In the genomic region with DNA sequence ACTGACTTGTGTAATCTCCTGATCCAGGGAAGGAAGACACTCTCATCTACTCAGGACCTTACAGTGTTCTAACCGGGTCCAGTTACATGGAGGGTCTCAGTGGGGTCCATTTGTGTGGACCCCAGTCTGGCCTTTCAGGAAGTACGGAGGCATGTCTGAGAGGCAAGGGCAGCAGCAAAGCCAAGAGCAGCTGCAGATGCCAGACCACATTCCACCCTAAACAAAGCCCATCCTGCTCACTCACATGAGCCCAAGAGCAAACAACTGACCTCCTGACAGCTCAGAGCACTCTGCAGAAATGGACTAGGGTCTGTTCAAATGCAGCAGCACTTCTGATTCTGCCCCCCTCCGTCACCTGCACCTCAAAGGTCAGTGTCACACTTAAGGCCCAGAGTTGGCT, we compare ENCODE assay signal across 15 mouse cellular contexts. TPM values are rescaled to one million over a fixed set of nuclear protein-coding genes. Genes with fewer than 3 reads are reported as not detected.
DNase-seq lines count a peak whose midpoint lies in the region; ATAC-seq lines count a peak whose summit lies in the region.
"Had no signal": no experiment of that assay in that cellular context is flagged by ENCODE, and none has a peak within 500 bp of the region (broad histone marks: within the 10 kb centered on the region; RNA-seq: fewer than 3 reads in every experiment).

No protein-coding gene starts in this region.

- H3K9ac ChIP-seq in heart, embryonic 12.5 days, result peak overlapping the region; percentile 27; the same call in 1 of the 2 replicates
- no peak overlapping the region for H3K9ac ChIP-seq in embryonic facial prominence, embryonic 13.5 days
- H3K9ac ChIP-seq in hindbrain, embryonic 12.5 days, result 0 out of 2 replicates have a peak overlapping the region, but pooled peaks have one; percentile 94
- peak overlapping the region; percentile 51; the same call in 1 of the 2 replicates for H3K9ac ChIP-seq in midbrain, embryonic 16.5 days (ENCODE audit: low read depth, low read length)
- H3K9ac ChIP-seq: kidney, embryonic 15.5 days had no signal

- DNase-seq in heart, adult 9 months (ENCODE audit: low spot score in 2 of 2), result no peak
- no peak for DNase-seq in adrenal gland, postnatal 36 days
- DNase-seq in cerebellum, adult 8-10 months, result no peak
- DNase-seq in ovary, adult 18-20 months (ENCODE audit: low spot score), result no peak
- DNase-seq: adrenal gland, adult 8-10 months; cerebellum, adult 9-10 months; gastrocnemius, postnatal 25 days; lung, adult 18-20 months had no signal

- no peaks in the 10 kb centered on the region for H3K9me3 ChIP-seq in heart, embryonic 12.5 days (replicated peaks)
- H3K9me3 ChIP-seq in embryonic facial prominence, embryonic 13.5 days, result no peaks in the 10 kb centered on the region
- no peaks in the 10 kb centered on the region for H3K9me3 ChIP-seq in hindbrain, embryonic 12.5 days (replicated peaks)
- H3K9me3 ChIP-seq in midbrain, embryonic 16.5 days (replicated peaks; ENCODE audit: control insufficient read depth, low read length, poor library complexity, severe bottlenecking), result no peaks in the 10 kb centered on the region
- H3K9me3 ChIP-seq: kidney, embryonic 15.5 days had no signal

- no peaks in the 10 kb centered on the region for H3K36me3 ChIP-seq in heart, embryonic 12.5 days
- no peaks in the 10 kb centered on the region for H3K36me3 ChIP-seq in embryonic facial prominence, embryonic 13.5 days
- no peaks in the 10 kb centered on the region for H3K36me3 ChIP-seq in hindbrain, embryonic 12.5 days
- H3K36me3 ChIP-seq in midbrain, embryonic 16.5 days (ENCODE audit: control insufficient read depth, insufficient read depth, low read length), result no peaks in the 10 kb centered on the region
- H3K36me3 ChIP-seq: kidney, embryonic 15.5 days had no signal

- peaks cover 35% of the 10 kb centered on the region for H3K4me1 ChIP-seq in heart, embryonic 12.5 days (replicated peaks)
- H3K4me1 ChIP-seq in embryonic facial prominence, embryonic 13.5 days, result peaks cover 42% of the 10 kb centered on the region
- H3K4me1 ChIP-seq in hindbrain, embryonic 12.5 days, result peaks cover 45% of the 10 kb centered on the region
- peaks cover 40% of the 10 kb centered on the region for H3K4me1 ChIP-seq in midbrain, embryonic 16.5 days (ENCODE audit: control insufficient read depth, insufficient read depth, low read length)

- WGBS in heart, embryonic 12.5 days, result 68% methylated on average over 3 of the region's 3 CpGs
- WGBS in embryonic facial prominence, embryonic 13.5 days, result 65% methylated on average over 3 of the region's 3 CpGs
- 49% methylated on average over 3 of the region's 3 CpGs for WGBS in hindbrain, embryonic 12.5 days
- 42% methylated on average over 3 of the region's 3 CpGs for WGBS in midbrain, embryonic 16.5 days

- no peaks in the 10 kb centered on the region for H3K27me3 ChIP-seq in heart, embryonic 12.5 days (replicated peaks)
- H3K27me3 ChIP-seq in embryonic facial prominence, embryonic 13.5 days, result no peaks in the 10 kb centered on the region
- H3K27me3 ChIP-seq in hindbrain, embryonic 12.5 days, result no peaks in the 10 kb centered on the region
- no peaks in the 10 kb centered on the region for H3K27me3 ChIP-seq in midbrain, embryonic 16.5 days (ENCODE audit: control insufficient read depth, insufficient read depth, low read depth, low read length)
- H3K27me3 ChIP-seq: kidney, embryonic 15.5 days had no signal

- H3K27ac ChIP-seq in heart, embryonic 12.5 days (ENCODE audit: poor library complexity, severe bottlenecking), result 0 out of 2 replicates have a peak overlapping the region, but pooled peaks have one; percentile 29
- 0 out of 2 replicates have a peak overlapping the region, but pooled peaks have one; percentile 76 for H3K27ac ChIP-seq in embryonic facial prominence, embryonic 13.5 days
- no peak overlapping the region for H3K27ac ChIP-seq in hindbrain, embryonic 12.5 days
- peak overlapping the region; percentile 43; the same call in 1 of the 2 replicates for H3K27ac ChIP-seq in midbrain, embryonic 16.5 days (ENCODE audit: low read length)
- H3K27ac ChIP-seq: kidney, embryonic 15.5 days; left cerebral cortex, adult 2 months had no signal

- H3K4me3 ChIP-seq in heart, embryonic 12.5 days, result no peak overlapping the region
- H3K4me3 ChIP-seq in embryonic facial prominence, embryonic 13.5 days, result no peak overlapping the region
- no peak overlapping the region for H3K4me3 ChIP-seq in hindbrain, embryonic 12.5 days
- H3K4me3 ChIP-seq in midbrain, embryonic 16.5 days (ENCODE audit: low read depth, low read length), result no peak overlapping the region
- H3K4me3 ChIP-seq: erythroblast, embryonic 14.5 days; kidney, embryonic 15.5 days had no signal

- H3K4me2 ChIP-seq in heart, embryonic 12.5 days, result no peak overlapping the region
- H3K4me2 ChIP-seq in embryonic facial prominence, embryonic 13.5 days, result peak overlapping the region; percentile 76; the same call in 1 of the 2 replicates
- H3K4me2 ChIP-seq in hindbrain, embryonic 12.5 days (replicated peaks), result 0 out of 2 replicates have a peak overlapping the region, but pooled peaks have one; percentile 64
- peak overlapping the region; percentile 67 for H3K4me2 ChIP-seq in midbrain, embryonic 16.5 days (ENCODE audit: low read length)
- H3K4me2 ChIP-seq: kidney, embryonic 15.5 days had no signal

- no peak for ATAC-seq in heart, embryonic 12.5 days (ENCODE audit: insufficient number of reproducible peaks, low FRiP score)
- no peak for ATAC-seq in embryonic facial prominence, embryonic 13.5 days (ENCODE audit: insufficient number of reproducible peaks, insufficient read depth, low FRiP score, low TSS enrichment, low read depth)
- ATAC-seq in hindbrain, embryonic 12.5 days (ENCODE audit: low FRiP score), result no peak
- ATAC-seq in midbrain, embryonic 16.5 days, result no peak

RNA-seq across cellular contexts. Expression of a gene that starts 18.3 kb away (rescaled TPM):
- 10.1 and 10.8 TPM in 2 replicates for polyA plus RNA-seq in heart, embryonic 12.5 days (2016; fragmentation: Nextera tagmentation; extraction: Ambion mirVana)
- 34.6 and 34.7 TPM in 2 replicates for polyA plus RNA-seq in embryonic facial prominence, embryonic 13.5 days (2015; fragmentation: Nextera tagmentation; extraction: Ambion mirVana)
- 22.8 and 25.5 TPM in 2 replicates for polyA plus RNA-seq in hindbrain, embryonic 12.5 days (2016; fragmentation: Nextera tagmentation; extraction: Ambion mirVana)
- polyA plus RNA-seq in midbrain, embryonic 16.5 days (2015; fragmentation: Nextera tagmentation; extraction: Ambion mirVana), result 24.8 and 25.3 TPM in 2 replicates
- total RNA-seq in adrenal gland, postnatal 36 days (2021), result 10 to 100 TPM; 76.9 to 97.4 TPM
